Mouse (Mus musculus) midbrain, embryonic 10.5 days (tissue): ENCODE results near the gene Duox1. TPM values are rescaled to one million over a fixed set of nuclear protein-coding genes. Genes with fewer than 3 reads are reported as not detected.

Experiments
- DNase-seq: peaks from one replicate; pipeline ENCODE4 v3.0.0-alpha.2; 2017; ENCODE audit warnings: low spot score
- H3K27ac ChIP-seq: fragments of 300-500 bp; sonication (generic); replicated peaks from 2 replicates; pipeline ENCODE4 v1.5.1; 2016; ENCODE audit warnings: mild to moderate bottlenecking
- H3K27me3 ChIP-seq: fragments of 300-500 bp; sonication (generic); 2 replicates; pipeline ENCODE4 v1.6.1; 2016; ENCODE audit warnings: low read depth, mild to moderate bottlenecking; ENCODE audit not compliant: poor library complexity, severe bottlenecking
- H3K36me3 ChIP-seq: fragments of 300-500 bp; sonication (generic); 2 replicates; pipeline ENCODE4 v1.6.1; 2016; ENCODE audit warnings: mild to moderate bottlenecking, moderate library complexity
- H3K4me1 ChIP-seq: fragments of 300-500 bp; sonication (generic); 2 replicates; pipeline ENCODE4 v1.6.1; 2016
- H3K4me3 ChIP-seq: fragments of 300-500 bp; sonication (generic); 2 replicates; pipeline ENCODE4 v1.5.1; 2016; ENCODE audit warnings: mild to moderate bottlenecking, moderate library complexity
- H3K9me3 ChIP-seq: fragments of 300-500 bp; sonication (generic); replicated peaks from 2 replicates; pipeline ENCODE4 v1.6.1; 2016; ENCODE audit warnings: mild to moderate bottlenecking
- WGBS: fragments of 180-500 bp; shearing (Covaris S2); methylation state at CpG from one replicate; pipeline ENCODE4 v1.1.7; 2016; 5-methylcytosine and 5-hydroxymethylcytosine counted together
- polyA plus RNA-seq: library from polyadenylated mRNA; unstranded; fragments of >200 nt; fragmentation: Nextera tagmentation; extraction: Ambion mirVana; gene quantifications from 2 replicates; pipeline ENCODE4 v1.2.1, GENCODE M21; 2016

Duox1 gene
- 0.02 TPM in 2 replicates for polyA plus RNA-seq

GRCm38 (mm10) chr2:122315372-122315771 is at the start of gene Duox1:
Gene Duox1, plus strand, starts transcription at chr2:122315672.
- Histone ChIP-seq H3K27me3 (peaks cover 52% of the 10 kb centered on the region), H3K27ac (no peak within 1 kb of the TSS), H3K9me3 (no peaks in the 10 kb centered on the region), H3K36me3 (no peaks in the 10 kb centered on the region), H3K4me3 (no peak within 1 kb of the TSS), H3K4me1 (peaks cover 11% of the 10 kb centered on the region)
- no peak for DNase-seq
- 85% methylated on average over 7 of the region's 7 CpGs for WGBS

DNA sequence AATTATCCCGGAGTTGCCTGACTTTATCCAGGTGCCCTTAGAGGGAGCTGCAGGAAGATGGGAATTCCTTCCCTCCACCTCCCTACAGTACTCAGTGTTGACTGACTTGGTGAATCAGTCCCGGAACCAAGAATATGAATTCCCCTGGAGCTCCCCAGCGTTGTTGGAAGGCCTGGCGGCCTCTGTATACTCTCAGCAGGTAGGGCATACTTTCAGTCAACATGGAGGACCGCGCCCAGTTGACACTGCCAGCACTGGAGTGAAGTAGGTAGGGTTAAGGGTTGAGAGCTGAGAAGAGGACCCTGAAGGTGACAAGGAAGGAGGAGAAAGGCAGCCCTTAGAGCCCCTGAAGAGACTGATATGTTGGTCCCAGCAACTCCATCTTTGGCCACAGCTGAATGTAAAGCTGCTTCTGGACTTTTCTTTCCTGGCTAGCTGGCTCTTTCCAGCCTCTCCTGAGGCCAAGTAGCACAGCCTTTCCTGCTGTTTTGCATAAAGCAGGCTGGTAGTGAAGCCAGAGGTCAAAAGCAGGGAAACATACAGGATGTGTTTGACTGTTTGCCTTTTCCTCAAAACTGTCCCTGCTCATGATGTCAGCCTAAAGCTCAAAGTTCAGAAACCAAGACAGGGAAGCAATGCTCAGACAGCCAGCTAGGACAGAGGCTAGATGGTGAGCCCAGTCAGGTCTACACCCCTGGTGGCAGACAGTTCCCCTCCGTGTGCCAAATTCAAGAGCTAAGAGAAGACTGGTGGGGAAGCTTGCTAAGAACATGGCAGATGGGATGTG is 48.9 kb upstream of the Duox1 start:
- H3K4me3 ChIP-seq = no peak overlapping the region
- peaks cover 4% of the 10 kb centered on the region for H3K36me3 ChIP-seq
- no peaks in the 10 kb centered on the region for H3K9me3 ChIP-seq
- peaks cover 17% of the 10 kb centered on the region for H3K4me1 ChIP-seq
- H3K27me3 ChIP-seq = no peaks in the 10 kb centered on the region
- DNase-seq = no peak
- WGBS = 86% methylated on average over 7 of the region's 7 CpGs
- H3K27ac ChIP-seq = no peak overlapping the region

DNA sequence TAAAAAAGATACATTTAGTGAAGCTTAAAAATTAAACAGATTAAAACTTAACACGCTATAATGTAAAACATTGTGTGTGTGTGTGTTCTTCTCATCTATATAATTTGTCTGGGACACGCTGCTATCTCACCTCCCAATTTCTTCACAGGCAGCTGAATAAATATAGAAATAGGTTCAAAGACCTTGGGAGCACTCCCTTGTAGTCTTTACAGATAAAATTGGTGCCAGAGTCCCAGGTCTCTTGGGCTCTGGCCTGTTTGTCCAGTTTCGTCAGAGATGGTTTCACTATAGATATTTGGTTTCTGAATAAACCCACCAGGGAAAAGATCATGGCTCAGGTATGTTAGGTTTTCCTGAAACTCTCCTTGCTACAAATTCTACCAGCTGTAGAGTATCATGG is 36.7 kb upstream of the Duox1 start:
- no peaks in the 10 kb centered on the region for H3K27me3 ChIP-seq
- WGBS = 91% methylated on average over 3 of the region's 3 CpGs
- H3K36me3 ChIP-seq = no peaks in the 10 kb centered on the region
- H3K9me3 ChIP-seq = no peaks in the 10 kb centered on the region
- H3K4me3 ChIP-seq = no peak overlapping the region
- no peak overlapping the region for H3K27ac ChIP-seq
- H3K4me1 ChIP-seq = peaks cover 5% of the 10 kb centered on the region; the same call in 1 of the 2 replicates
- DNase-seq = no peak

- Histone ChIP-seq H3K36me3 (no peaks in the 10 kb centered on the region), H3K27ac (no peak overlapping the region), H3K27me3 (no peaks in the 10 kb centered on the region), H3K9me3 (no peaks in the 10 kb centered on the region), H3K4me3 (no peak overlapping the region), H3K4me1 (no peaks in the 10 kb centered on the region)
- 89% methylated on average over 9 of the region's 9 CpGs for WGBS
- DNase-seq = no peak
Measured at GRCm38 (mm10) chr2:122284091-122284490, 31.4 kb upstream of the Duox1 start.

GRCm38 (mm10) chr2:122286137-122286536 is 29.3 kb upstream of the Duox1 start:
- DNase-seq = no peak
- no peak overlapping the region for H3K27ac ChIP-seq
- no peaks in the 10 kb centered on the region for H3K4me1 ChIP-seq
- WGBS = 72% methylated on average over 7 of the region's 7 CpGs
- no peak overlapping the region for H3K4me3 ChIP-seq
- H3K9me3 ChIP-seq = no peaks in the 10 kb centered on the region
- H3K36me3 ChIP-seq = no peaks in the 10 kb centered on the region
- 0 out of 2 replicates have a peak, but pooled peaks cover 7% of the 10 kb centered on the region for H3K27me3 ChIP-seq

DNA sequence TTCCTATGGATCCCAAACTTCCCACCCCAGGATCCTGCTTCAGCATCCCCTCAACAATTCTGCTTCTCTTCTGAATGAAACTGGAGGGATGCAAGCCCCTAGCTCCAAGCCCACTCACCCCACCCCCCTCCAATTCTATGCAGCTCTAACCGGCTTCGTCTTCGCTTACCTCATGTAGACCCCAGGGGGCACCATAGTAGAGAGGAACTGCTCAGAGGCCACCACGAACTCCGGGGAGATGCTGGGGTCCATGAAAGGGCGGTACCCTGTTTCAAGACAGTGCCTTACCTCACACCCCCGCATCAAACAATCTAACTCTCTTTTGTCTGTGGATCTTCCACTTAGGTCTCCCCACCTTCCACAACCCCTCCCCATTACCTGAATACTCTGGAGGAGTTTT is 20.6 kb upstream of the Duox1 start:
- WGBS = 4% methylated on average over 7 of the region's 7 CpGs
- H3K27me3 ChIP-seq = peaks cover 87% of the 10 kb centered on the region

DNA sequence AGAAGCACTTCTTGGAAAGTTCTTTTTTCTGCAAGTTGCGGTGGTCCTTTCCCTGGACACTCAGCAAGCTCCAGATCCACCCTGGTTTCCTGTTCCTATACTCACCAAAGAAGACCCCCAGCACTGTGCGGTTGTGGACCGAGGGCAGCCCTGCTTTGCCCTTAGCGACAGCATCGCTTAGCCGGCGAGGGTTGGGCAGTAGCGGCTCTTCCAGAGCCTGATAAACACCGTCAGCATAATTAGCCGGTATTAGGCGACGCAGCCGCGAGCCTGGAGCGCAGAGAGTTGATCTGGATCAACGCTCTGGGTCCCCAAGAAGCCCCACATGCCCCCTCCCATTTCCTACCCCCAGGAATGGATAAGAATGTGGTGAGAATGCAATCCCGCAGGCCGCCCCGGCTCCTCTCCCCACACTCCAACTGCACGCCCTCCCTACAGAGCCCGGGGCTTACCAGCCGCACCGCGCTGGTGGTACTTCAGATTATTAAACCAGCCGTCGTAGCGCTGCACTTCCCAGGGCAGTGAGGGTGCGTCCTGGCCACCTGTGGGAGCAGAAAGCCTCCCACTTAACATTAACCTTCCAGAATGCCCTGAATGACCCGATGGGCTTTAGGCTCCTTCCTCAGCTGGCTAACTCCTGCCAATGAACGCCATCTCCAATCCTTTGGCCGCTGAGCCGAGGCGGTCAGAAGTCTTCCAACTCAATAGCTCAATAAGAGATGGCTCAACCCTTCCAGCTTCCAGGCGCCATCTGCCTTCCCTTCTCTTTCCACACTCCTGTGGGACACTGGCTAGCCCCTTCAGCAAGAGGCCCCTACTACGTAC is 18.0 kb upstream of the Duox1 start:
- no peaks in the 10 kb centered on the region for H3K36me3 ChIP-seq
- peak; percentile 63 for DNase-seq
- H3K4me3 ChIP-seq = peak overlapping the region; percentile 45
- WGBS = under 1% methylated on average over 35 of the region's 35 CpGs
- peaks cover 96% of the 10 kb centered on the region for H3K27me3 ChIP-seq
- H3K27ac ChIP-seq = no peak overlapping the region
- peaks cover 55% of the 10 kb centered on the region for H3K4me1 ChIP-seq
- no peaks in the 10 kb centered on the region for H3K9me3 ChIP-seq

More for the DNA sequence above, 20.6 kb upstream of the Duox1 start:
- DNase-seq = no peak
- Histone ChIP-seq H3K4me3 (no peak overlapping the region), H3K36me3 (no peaks in the 10 kb centered on the region), H3K27ac (no peak overlapping the region), H3K4me1 (peaks cover 36% of the 10 kb centered on the region), H3K9me3 (no peaks in the 10 kb centered on the region)

GRCm38 (mm10) chr2:122298096-122298499 is 17.4 kb upstream of the Duox1 start, which contains the start of gene Duox2:
Gene Duox2, minus strand, starts transcription at chr2:122298449.
- Histone ChIP-seq H3K27me3 (peaks cover 100% of the 10 kb centered on the region), H3K9me3 (no peaks in the 10 kb centered on the region), H3K4me1 (peaks cover 55% of the 10 kb centered on the region), H3K27ac (no peak within 1 kb of the TSS), H3K4me3 (peak within 1 kb of the TSS; percentile 48), H3K36me3 (no peaks in the 10 kb centered on the region)
- 2% methylated on average over 13 of the region's 13 CpGs for WGBS
- DNase-seq = no peak

DNA sequence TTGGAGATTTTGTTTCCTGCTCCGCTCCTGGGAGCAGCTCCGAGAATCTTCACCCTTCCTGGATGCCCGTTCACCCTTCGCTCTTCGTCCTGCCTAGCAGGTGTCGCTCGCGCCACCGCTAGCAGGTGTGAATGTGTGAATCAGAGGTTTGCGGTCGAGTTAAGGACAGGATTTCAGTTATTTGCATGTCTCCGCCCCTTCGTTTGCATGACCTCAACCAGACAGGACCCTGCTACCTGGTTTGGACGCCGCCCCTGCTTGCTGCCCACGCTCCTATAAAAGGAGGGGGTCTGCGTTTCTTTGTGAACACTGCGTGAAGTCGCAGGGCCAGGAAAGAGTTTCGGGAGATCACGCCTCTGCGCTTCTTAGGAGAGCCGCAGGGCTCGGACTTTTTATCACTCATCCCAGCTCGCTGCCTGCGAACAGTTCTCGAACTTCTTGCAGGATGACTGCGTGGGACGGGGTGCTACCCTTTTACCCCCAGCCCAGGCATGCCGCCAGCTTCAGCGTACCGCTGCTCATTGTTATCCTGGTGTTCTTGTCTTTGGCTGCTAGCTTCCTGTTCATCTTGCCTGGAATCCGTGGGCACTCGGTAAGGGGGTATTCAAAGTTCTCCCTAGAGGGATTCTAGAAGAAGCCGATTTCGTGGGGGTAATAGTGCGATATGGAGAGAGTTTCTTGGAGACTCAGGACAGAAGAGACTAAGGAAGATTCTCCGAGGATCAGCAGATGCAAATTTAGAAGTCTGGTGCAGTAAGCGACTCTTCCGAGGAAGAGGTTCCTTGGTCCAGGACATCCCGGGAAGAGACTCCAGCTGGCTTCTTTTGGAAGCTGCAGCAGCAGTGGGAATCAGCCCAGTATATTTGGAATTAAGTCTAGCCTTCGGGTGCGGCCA is 16.6 kb upstream of the Duox1 start, which contains the start of gene Duoxa2:
Gene Duoxa2, plus strand, starts transcription at position 305 of the 895 bp plus-strand sequence.
- peak; percentile 52 for DNase-seq
- no peak within 1 kb of the TSS for H3K27ac ChIP-seq
- peak within 1 kb of the TSS; percentile 48 for H3K4me3 ChIP-seq
- peaks cover 100% of the 10 kb centered on the region for H3K27me3 ChIP-seq
- peaks cover 55% of the 10 kb centered on the region for H3K4me1 ChIP-seq
- WGBS = 1% methylated on average over 43 of the region's 43 CpGs
- no peaks in the 10 kb centered on the region for H3K36me3 ChIP-seq
- no peaks in the 10 kb centered on the region for H3K9me3 ChIP-seq

DNA sequence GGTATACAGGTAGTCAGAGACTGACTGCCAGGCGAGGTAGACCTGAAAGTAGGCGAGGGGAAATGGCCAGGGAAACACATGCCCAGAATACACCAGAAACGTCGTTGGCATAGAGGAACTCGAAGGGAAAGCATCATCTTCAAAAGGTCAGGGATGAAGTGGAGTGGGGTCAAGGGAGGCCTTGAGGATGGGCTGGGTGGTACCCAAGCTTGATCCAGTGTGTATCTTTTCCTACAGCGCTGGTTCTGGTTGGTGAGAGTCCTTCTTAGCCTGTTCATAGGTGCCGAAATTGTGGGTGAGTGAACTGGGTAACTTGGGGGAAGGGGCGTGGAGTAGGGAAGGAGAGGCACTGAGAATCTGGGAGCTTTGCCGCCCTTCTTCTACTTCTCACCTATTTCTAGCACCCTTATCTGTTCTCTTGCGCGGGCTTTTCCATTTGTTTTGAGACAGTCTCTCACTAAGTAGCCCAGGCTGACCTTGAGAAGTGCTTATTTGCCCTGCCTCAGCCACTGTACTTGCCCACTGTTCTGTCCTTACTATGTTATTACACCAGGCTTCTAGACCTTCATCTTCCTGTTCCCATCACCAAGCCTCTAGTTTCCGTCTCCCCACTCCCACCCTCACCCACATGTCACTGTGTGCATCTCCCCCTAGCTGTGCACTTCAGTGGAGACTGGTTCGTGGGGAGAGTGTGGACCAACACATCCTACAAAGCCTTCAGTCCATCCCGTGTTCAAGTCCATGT is 15.4 kb upstream of the Duox1 start:
- no peak overlapping the region for H3K4me3 ChIP-seq
- H3K4me1 ChIP-seq = peaks cover 55% of the 10 kb centered on the region
- peak; percentile 27 for DNase-seq
- no peaks in the 10 kb centered on the region for H3K36me3 ChIP-seq
- no peaks in the 10 kb centered on the region for H3K9me3 ChIP-seq
- H3K27me3 ChIP-seq = peaks cover 100% of the 10 kb centered on the region
- WGBS = 5% methylated on average over 14 of the region's 14 CpGs
- H3K27ac ChIP-seq = no peak overlapping the region

DNA sequence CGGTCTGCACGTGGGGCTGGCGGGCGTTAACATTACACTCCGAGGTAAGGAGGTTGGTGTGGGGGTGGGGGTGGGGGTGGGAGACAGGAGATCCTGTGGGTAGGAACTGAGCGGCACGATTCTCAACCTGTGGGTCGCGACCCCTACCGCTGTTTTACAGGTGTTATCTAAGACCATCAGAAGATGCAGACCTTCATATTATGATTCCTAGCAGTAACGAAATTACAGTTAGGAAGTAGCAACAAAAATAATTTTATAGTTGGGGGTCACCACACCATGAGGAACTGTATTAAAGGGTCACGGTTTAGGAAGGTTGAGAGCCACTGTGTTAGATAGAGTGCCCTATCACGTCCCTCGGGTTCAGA is 14.8 kb upstream of the Duox1 start:
- WGBS = 6% methylated on average over 14 of the region's 14 CpGs
- H3K27me3 ChIP-seq = peaks cover 100% of the 10 kb centered on the region
- no peaks in the 10 kb centered on the region for H3K9me3 ChIP-seq
- no peak overlapping the region for H3K27ac ChIP-seq
- DNase-seq = no peak
- peaks cover 55% of the 10 kb centered on the region for H3K4me1 ChIP-seq
- peak overlapping the region; percentile 54 for H3K4me3 ChIP-seq
- H3K36me3 ChIP-seq = no peaks in the 10 kb centered on the region
